Mouse (Mus musculus): ENCODE data around the gene Ykt6. TPM values are rescaled to one million over a fixed set of nuclear protein-coding genes. Genes with fewer than 3 reads are reported as not detected.

Ykt6 gene
- polyA plus RNA-seq, 1 experiment from 2014 or later: 25.5 TPM

GRCm38 (mm10) chr11:5915429-5916177 is 39.9 kb upstream of the Ykt6 start:
- Histone ChIP-seq H3K4me2 (ENCODE audit: low read depth, low read length, severe bottlenecking) (no peak overlapping the region), H3K9me3 (ENCODE audit: control insufficient read depth, low read length) (no peaks in the 10 kb centered on the region), H3K4me1 (replicated peaks; ENCODE audit: control insufficient read depth, insufficient read depth, low read length) (no peaks in the 10 kb centered on the region), H3K36me3 (ENCODE audit: control insufficient read depth, insufficient read depth, low read length) (no peaks in the 10 kb centered on the region), H3K9ac (ENCODE audit: low read length) (no peak overlapping the region), H3K4me3 (ENCODE audit: low read depth, low read length) (no peak overlapping the region), H3K27ac (ENCODE audit: low read depth, low read length) (no peak overlapping the region), H3K27me3 (ENCODE audit: control insufficient read depth, insufficient read depth, low read length) (no peaks in the 10 kb centered on the region)
- 88% methylated on average over 5 of the region's 5 CpGs for WGBS
- DNase-seq (ENCODE audit: low spot score): no peak
- ATAC-seq (replicated peaks; ENCODE audit: low FRiP score): no peak

DNA sequence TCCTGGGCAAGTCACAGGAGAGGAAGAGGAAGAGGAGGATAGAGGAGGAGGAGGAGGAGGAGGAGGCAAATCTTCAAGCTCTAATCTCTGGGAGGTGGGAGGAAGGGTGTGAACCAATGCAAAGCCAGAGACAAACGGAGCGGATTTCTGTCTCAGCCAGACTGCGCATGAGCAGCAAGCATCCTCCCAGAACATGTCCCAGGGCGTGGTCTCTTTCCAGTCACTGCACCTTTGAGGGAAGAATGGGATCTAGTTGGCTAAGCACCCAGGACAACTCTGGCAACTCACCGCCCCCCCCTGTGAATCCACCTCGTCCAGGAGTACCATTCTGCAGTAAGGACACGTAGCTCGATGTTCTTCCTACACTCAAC is 39.3 kb upstream of the Ykt6 start:
- H3K27ac ChIP-seq (ENCODE audit: low read depth, low read length): no peak overlapping the region
- no peaks in the 10 kb centered on the region for H3K4me1 ChIP-seq (replicated peaks; ENCODE audit: control insufficient read depth, insufficient read depth, low read length)
- H3K9me3 ChIP-seq (ENCODE audit: control insufficient read depth, low read length): no peaks in the 10 kb centered on the region
- DNase-seq (ENCODE audit: low spot score) (no peak), ATAC-seq (replicated peaks; ENCODE audit: low FRiP score) (no peak)
- no peaks in the 10 kb centered on the region for H3K27me3 ChIP-seq (ENCODE audit: control insufficient read depth, insufficient read depth, low read length)
- 79% methylated on average over 8 of the region's 8 CpGs for WGBS
- no peaks in the 10 kb centered on the region for H3K36me3 ChIP-seq (ENCODE audit: control insufficient read depth, insufficient read depth, low read length)
- no peak overlapping the region for H3K4me3 ChIP-seq (ENCODE audit: low read depth, low read length)
- no peak overlapping the region for H3K9ac ChIP-seq (ENCODE audit: low read length)
- H3K4me2 ChIP-seq (ENCODE audit: low read depth, low read length, severe bottlenecking): no peak overlapping the region

- WGBS: 77% methylated on average over 2 of the region's 2 CpGs
- H3K4me2 ChIP-seq (ENCODE audit: low read depth, low read length, severe bottlenecking): no peak overlapping the region
- no peak for ATAC-seq (replicated peaks; ENCODE audit: low FRiP score)
Observed at GRCm38 (mm10) chr11:5918111-5918510, 37.4 kb upstream of the Ykt6 start.

DNA sequence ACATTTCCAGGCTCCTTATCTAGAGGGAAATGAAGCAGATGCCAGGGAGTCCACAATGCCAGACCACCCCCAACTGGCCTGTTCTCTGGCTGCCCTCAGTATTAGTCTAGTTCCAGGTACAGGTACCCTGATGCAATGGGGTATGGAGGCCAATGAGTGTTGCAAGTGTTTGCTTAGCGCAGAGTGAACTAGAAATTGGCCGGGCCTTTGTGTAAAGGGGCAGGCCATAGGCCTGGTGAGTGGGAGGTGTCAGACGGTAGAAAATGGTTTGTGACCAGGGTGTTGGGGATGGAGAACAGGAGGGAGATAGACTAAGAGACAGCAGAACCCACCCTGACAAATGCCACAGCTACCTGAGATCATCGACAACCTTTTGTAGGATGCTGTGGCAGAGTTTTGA is 35.9 kb upstream of the Ykt6 start:
- no peak overlapping the region for H3K27ac ChIP-seq (ENCODE audit: low read depth, low read length)
- WGBS: 91% methylated on average over 4 of the region's 4 CpGs
- H3K9ac ChIP-seq (ENCODE audit: low read length): no peak overlapping the region
- no peak overlapping the region for H3K4me3 ChIP-seq (ENCODE audit: low read depth, low read length)
- H3K36me3 ChIP-seq (ENCODE audit: control insufficient read depth, insufficient read depth, low read length): no peaks in the 10 kb centered on the region
- H3K4me1 ChIP-seq (replicated peaks; ENCODE audit: control insufficient read depth, insufficient read depth, low read length): no peaks in the 10 kb centered on the region
- ATAC-seq (replicated peaks; ENCODE audit: low FRiP score) (no peak), DNase-seq (ENCODE audit: low spot score) (peak; percentile 20)
- H3K27me3 ChIP-seq (ENCODE audit: control insufficient read depth, insufficient read depth, low read length): no peaks in the 10 kb centered on the region
- H3K9me3 ChIP-seq (ENCODE audit: control insufficient read depth, low read length): no peaks in the 10 kb centered on the region
- H3K4me2 ChIP-seq (ENCODE audit: low read depth, low read length, severe bottlenecking): no peak overlapping the region

More at GRCm38 (mm10) chr11:5918111-5918510, 37.4 kb upstream of the Ykt6 start:
- no peaks in the 10 kb centered on the region for H3K27me3 ChIP-seq (ENCODE audit: control insufficient read depth, insufficient read depth, low read length)
- H3K36me3 ChIP-seq (ENCODE audit: control insufficient read depth, insufficient read depth, low read length): no peaks in the 10 kb centered on the region
- peak; percentile 4 for DNase-seq (ENCODE audit: low spot score)
- no peaks in the 10 kb centered on the region for H3K9me3 ChIP-seq (ENCODE audit: control insufficient read depth, low read length)
- no peak overlapping the region for H3K4me3 ChIP-seq (ENCODE audit: low read depth, low read length)
- no peak overlapping the region for H3K9ac ChIP-seq (ENCODE audit: low read length)
- H3K27ac ChIP-seq (ENCODE audit: low read depth, low read length): no peak overlapping the region
- no peaks in the 10 kb centered on the region for H3K4me1 ChIP-seq (replicated peaks; ENCODE audit: control insufficient read depth, insufficient read depth, low read length)

- Histone ChIP-seq H3K36me3 (ENCODE audit: control insufficient read depth, insufficient read depth, low read length) (no peaks in the 10 kb centered on the region), H3K27ac (ENCODE audit: low read depth, low read length) (no peak overlapping the region), H3K4me3 (ENCODE audit: low read depth, low read length) (no peak overlapping the region), H3K27me3 (ENCODE audit: control insufficient read depth, insufficient read depth, low read length) (no peaks in the 10 kb centered on the region), H3K4me2 (ENCODE audit: low read depth, low read length, severe bottlenecking) (no peak overlapping the region), H3K9ac (ENCODE audit: low read length) (no peak overlapping the region), H3K4me1 (replicated peaks; ENCODE audit: control insufficient read depth, insufficient read depth, low read length) (no peaks in the 10 kb centered on the region), H3K9me3 (ENCODE audit: control insufficient read depth, low read length) (no peaks in the 10 kb centered on the region)
- DNase-seq (ENCODE audit: low spot score) (peak; percentile 46), ATAC-seq (replicated peaks; ENCODE audit: low FRiP score) (no peak)
- 42% methylated on average over 17 of the region's 17 CpGs for WGBS
Observed at GRCm38 (mm10) chr11:5920323-5920960, 35.1 kb upstream of the Ykt6 start.

GRCm38 (mm10) chr11:5924699-5925098 is 30.8 kb upstream of the Ykt6 start:
- whole genome bisulfite sequencing: 62% methylated on average over 8 of the region's 8 CpGs
- no peak overlapping the region for H3K27ac ChIP-seq (ENCODE audit: low read depth, low read length)
- no peak overlapping the region for H3K4me3 ChIP-seq (ENCODE audit: low read depth, low read length)
- ATAC-seq (replicated peaks; ENCODE audit: low FRiP score): no peak
- no peaks in the 10 kb centered on the region for H3K27me3 ChIP-seq (ENCODE audit: control insufficient read depth, insufficient read depth, low read length)
- H3K9ac ChIP-seq (ENCODE audit: low read length): no peak overlapping the region
- H3K36me3 ChIP-seq (ENCODE audit: control insufficient read depth, insufficient read depth, low read length): no peaks in the 10 kb centered on the region
- DNase-seq (ENCODE audit: low spot score): peak; percentile 0
- H3K9me3 ChIP-seq (ENCODE audit: control insufficient read depth, low read length): no peaks in the 10 kb centered on the region
- H3K4me2 ChIP-seq (ENCODE audit: low read depth, low read length, severe bottlenecking): no peak overlapping the region
- H3K4me1 ChIP-seq (replicated peaks; ENCODE audit: control insufficient read depth, insufficient read depth, low read length): no peaks in the 10 kb centered on the region

DNA sequence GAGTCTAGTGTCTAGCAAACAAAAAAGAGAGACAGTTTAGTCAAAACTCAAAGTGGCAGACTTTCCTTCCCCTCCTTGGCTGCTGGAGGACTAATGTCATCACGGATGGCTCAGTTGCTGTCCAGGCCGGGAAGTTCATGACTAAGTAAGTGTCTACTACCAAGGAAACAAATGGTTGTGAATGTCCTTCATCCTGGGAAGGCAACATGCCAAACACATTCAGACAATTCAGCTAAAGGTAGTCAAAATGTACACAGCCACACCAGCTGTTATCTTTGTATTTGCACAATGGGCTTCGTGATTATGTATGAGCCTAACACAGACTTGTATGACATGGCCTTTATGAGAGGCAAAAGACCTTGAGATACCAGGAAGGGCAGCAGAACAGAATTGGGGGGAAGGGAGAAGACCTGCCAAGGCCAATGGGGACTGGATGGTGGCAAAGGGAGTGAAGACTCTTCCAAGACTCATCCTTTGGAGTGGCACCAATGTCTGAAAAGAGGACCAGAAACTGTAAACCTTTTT is 28.7 kb upstream of the Ykt6 start:
- Histone ChIP-seq H3K36me3 (ENCODE audit: control insufficient read depth, insufficient read depth, low read length) (no peaks in the 10 kb centered on the region), H3K27ac (ENCODE audit: low read depth, low read length) (no peak overlapping the region), H3K27me3 (ENCODE audit: control insufficient read depth, insufficient read depth, low read length) (no peaks in the 10 kb centered on the region), H3K4me1 (replicated peaks; ENCODE audit: control insufficient read depth, insufficient read depth, low read length) (no peaks in the 10 kb centered on the region), H3K9ac (ENCODE audit: low read length) (no peak overlapping the region), H3K4me2 (ENCODE audit: low read depth, low read length, severe bottlenecking) (no peak overlapping the region), H3K9me3 (ENCODE audit: control insufficient read depth, low read length) (no peaks in the 10 kb centered on the region), H3K4me3 (ENCODE audit: low read depth, low read length) (no peak overlapping the region)
- ATAC-seq (replicated peaks; ENCODE audit: low FRiP score) (no peak), DNase-seq (ENCODE audit: low spot score) (no peak)
- 89% methylated on average over 3 of the region's 3 CpGs for WGBS

DNA sequence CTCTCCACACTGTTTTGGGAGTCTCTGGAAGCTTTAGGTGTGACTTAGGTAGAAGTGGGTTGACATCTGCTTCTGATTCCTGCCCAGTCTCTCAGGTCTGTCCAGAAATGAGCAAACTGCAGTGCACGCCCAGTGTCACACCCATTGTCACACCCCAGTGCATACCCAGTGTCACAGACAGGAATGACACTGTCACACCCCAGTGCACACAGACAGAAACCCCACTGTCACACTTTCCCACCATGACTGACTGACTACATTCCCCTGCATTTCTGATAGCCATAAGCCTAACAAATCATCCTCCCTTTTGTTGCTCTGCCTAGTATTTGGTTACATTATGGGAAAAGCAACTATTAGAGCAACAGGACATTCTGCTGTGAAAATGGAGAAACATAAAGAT is 24.9 kb upstream of the Ykt6 start:
- DNase-seq (ENCODE audit: low spot score): peak; percentile 35
- 80% methylated on average over 1 of the region's 1 CpGs for WGBS
- no peak overlapping the region for H3K9ac ChIP-seq (ENCODE audit: low read length)

More for the DNA sequence above, 24.9 kb upstream of the Ykt6 start:
- Histone ChIP-seq H3K4me2 (ENCODE audit: low read depth, low read length, severe bottlenecking) (no peak overlapping the region), H3K4me1 (replicated peaks; ENCODE audit: control insufficient read depth, insufficient read depth, low read length) (no peaks in the 10 kb centered on the region), H3K27me3 (ENCODE audit: control insufficient read depth, insufficient read depth, low read length) (no peaks in the 10 kb centered on the region), H3K27ac (ENCODE audit: low read depth, low read length) (no peak overlapping the region), H3K9me3 (ENCODE audit: control insufficient read depth, low read length) (no peaks in the 10 kb centered on the region), H3K4me3 (ENCODE audit: low read depth, low read length) (no peak overlapping the region), H3K36me3 (ENCODE audit: control insufficient read depth, insufficient read depth, low read length) (no peaks in the 10 kb centered on the region)
- no peak for ATAC-seq (replicated peaks; ENCODE audit: low FRiP score)
